Mouse (Mus musculus) liver, adult 2 months (tissue): ENCODE data around the gene Mrpl52. TPM values are rescaled to one million over a fixed set of nuclear protein-coding genes. Genes with fewer than 3 reads are reported as not detected.

ENCODE experiments used
- DNase-seq: peaks from one replicate; pipeline ENCODE4 v3.0.0-alpha.2; 2011; ENCODE audit warnings: low read depth, low spot score; ENCODE audit errors: extremely low read depth
- H3K27ac ChIP-seq: fragments of 200-500 bp; replicated peaks from 2 replicates; pipeline ENCODE4 v1.5.1; 2012; ENCODE audit warnings: low read depth, mild to moderate bottlenecking, control low read depth, inconsistent platforms, low read length; ENCODE audit not compliant: insufficient read depth
- H3K27me3 ChIP-seq: fragments of 200-500 bp; 2 replicates; pipeline ENCODE4 v1.6.1; 2012; ENCODE audit warnings: mild to moderate bottlenecking, moderate library complexity, low read length, inconsistent platforms; ENCODE audit not compliant: control insufficient read depth, insufficient read depth
- H3K36me3 ChIP-seq: fragments of 200-500 bp; 2 replicates; pipeline ENCODE4 v1.6.1; 2012; ENCODE audit warnings: low read length, inconsistent platforms; ENCODE audit not compliant: control insufficient read depth, insufficient read depth
- H3K4me1 ChIP-seq: fragments of 200-500 bp; 2 replicates; pipeline ENCODE4 v1.6.1; 2011; ENCODE audit warnings: low read length; ENCODE audit not compliant: control insufficient read depth, insufficient read depth
- H3K4me3 ChIP-seq: fragments of 200-500 bp; 2 replicates; pipeline ENCODE4 v1.5.1; 2011; ENCODE audit warnings: low read depth, mild to moderate bottlenecking, control low read depth, low read length, moderate library complexity; ENCODE audit not compliant: insufficient read depth
- H3K79me2 ChIP-seq: fragments of 200-500 bp; 2 replicates; pipeline ENCODE4 v1.6.1; 2012; ENCODE audit warnings: inconsistent platforms, mild to moderate bottlenecking, low read length, moderate library complexity; ENCODE audit not compliant: control insufficient read depth, insufficient read depth
- H3K9ac ChIP-seq: fragments of 200-500 bp; 2 replicates; pipeline ENCODE4 v1.6.1; 2012; ENCODE audit warnings: low read depth, mild to moderate bottlenecking, control low read depth, inconsistent platforms, low read length
- CTCF ChIP-seq: fragments of 200-500 bp; IDR thresholded peaks from 2 replicates; pipeline ENCODE4 v1.5.1; 2011; ENCODE audit warnings: low read depth, low read length, control low read depth
- POLR2A ChIP-seq: fragments of 200-500 bp; IDR thresholded peaks from 2 replicates; pipeline ENCODE4 v1.6.1; 2011; ENCODE audit warnings: low read length, control low read depth; ENCODE audit not compliant: insufficient read depth; ENCODE audit errors: extremely low read depth
- WGBS: fragments of 180-500 bp; shearing (Covaris S2); methylation state at CpG from one replicate; pipeline ENCODE4 v1.1.7; 2018; 5-methylcytosine and 5-hydroxymethylcytosine counted together
- polyA plus RNA-seq: library from polyadenylated mRNA; depleted of rRNA; stranded (reverse); fragments of >200 nt; gene quantifications from 2 replicates; pipeline ENCODE4 v1.2.3, GENCODE M21; 2012
- total RNA-seq: library from RNA; depleted of rRNA; stranded (reverse); fragments of >200 nt; gene quantifications from 2 replicates; pipeline ENCODE4 v1.2.3, GENCODE M21; 2014

The Mrpl52 gene
- total and polyA plus RNA-seq, 2 experiments, result 77.8 to 1,262 TPM

DNA sequence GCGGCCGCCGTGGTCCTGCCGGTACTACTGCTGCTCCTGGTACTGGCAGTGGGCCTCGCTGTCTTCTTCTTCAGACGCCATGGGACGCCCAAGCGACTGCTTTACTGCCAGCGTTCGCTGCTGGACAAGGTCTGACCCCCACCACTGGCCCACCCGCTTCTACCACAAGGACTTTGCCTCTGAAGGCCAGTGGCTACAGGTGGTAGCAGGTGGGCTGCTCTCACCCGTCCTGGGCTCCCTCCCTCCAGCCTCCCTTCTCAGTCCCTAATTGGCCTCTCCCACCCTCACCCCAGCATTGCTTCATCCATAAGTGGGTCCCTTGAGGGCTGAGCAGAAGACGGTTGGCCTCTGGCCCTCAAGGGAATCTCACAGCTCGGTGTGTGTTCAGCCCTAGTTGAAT lies 13.8 kb downstream of the Mrpl52 start:
- DNase-seq, result no peak
- no peak overlapping the region for H3K9ac ChIP-seq
- no peak overlapping the region for H3K4me3 ChIP-seq
- no peak overlapping the region for H3K27ac ChIP-seq
- H3K27me3 ChIP-seq, result no peaks in the 10 kb centered on the region
- WGBS, result 95% methylated on average over 14 of the region's 14 CpGs
- TF ChIP-seq CTCF (no peak), POLR2A (no peak)
- H3K4me1 ChIP-seq, result 0 out of 2 replicates have a peak, but pooled peaks cover 2% of the 10 kb centered on the region
- peaks cover 18% of the 10 kb centered on the region; the same call in 1 of the 2 replicates for H3K36me3 ChIP-seq
- H3K79me2 ChIP-seq, result no peaks in the 10 kb centered on the region

DNA sequence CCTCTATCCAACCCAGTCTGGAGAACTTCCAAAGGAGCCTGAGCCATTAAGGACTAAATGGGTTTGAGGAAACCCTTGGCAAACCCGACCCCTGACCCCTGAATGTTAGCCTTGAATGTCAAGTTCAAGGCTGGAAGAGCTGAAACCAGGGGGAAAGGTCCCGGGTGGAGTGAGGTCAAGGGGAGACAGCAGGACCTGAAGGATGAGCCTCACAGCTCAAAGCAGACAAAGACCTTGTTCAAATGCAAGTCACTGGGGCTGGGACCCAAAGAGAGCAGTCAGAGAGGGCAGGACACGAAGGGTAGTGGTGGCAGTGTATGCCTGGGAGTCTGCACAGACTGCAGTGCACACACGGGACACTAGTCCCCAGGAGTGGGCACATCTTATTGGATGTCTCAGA lies 14.7 kb downstream of the Mrpl52 start:
- no peak for TF ChIP-seq POLR2A
- no peak for TF ChIP-seq CTCF
- Histone ChIP-seq H3K27ac (no peak overlapping the region), H3K27me3 (no peaks in the 10 kb centered on the region), H3K36me3 (peaks cover 18% of the 10 kb centered on the region; the same call in 1 of the 2 replicates), H3K79me2 (no peaks in the 10 kb centered on the region), H3K9ac (no peak overlapping the region), H3K4me3 (no peak overlapping the region), H3K4me1 (0 out of 2 replicates have a peak, but pooled peaks cover 2% of the 10 kb centered on the region)
- no peak for DNase-seq
- WGBS, result 75% methylated on average over 4 of the region's 4 CpGs

DNA sequence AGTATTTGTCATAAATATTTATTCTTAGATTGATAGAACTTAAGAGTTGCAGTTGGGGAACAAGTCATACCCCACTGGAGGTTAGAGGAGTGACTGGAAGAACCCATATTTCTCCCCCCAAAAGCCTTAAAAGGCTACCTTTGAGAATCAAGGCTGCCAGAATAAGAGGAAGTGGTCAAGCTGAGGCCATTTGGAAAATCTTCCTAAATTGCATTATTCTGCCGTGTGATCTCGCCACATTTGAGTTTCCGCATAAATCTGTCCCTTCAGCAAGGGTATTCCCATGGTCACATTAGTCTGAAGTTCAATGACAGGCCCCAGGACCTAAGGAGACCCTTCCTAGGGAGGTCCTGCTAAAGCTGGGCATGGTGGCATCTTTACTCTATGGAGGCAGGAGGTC lies 15.8 kb downstream of the Mrpl52 start:
- H3K27me3 ChIP-seq, result no peaks in the 10 kb centered on the region
- H3K27ac ChIP-seq, result no peak overlapping the region; the same call in 1 of the 2 replicates
- H3K9ac ChIP-seq, result no peak overlapping the region
- WGBS, result 69% methylated on average over 3 of the region's 3 CpGs
- peaks cover 18% of the 10 kb centered on the region; the same call in 1 of the 2 replicates for H3K36me3 ChIP-seq
- H3K79me2 ChIP-seq, result no peaks in the 10 kb centered on the region
- 0 out of 2 replicates have a peak, but pooled peaks cover 2% of the 10 kb centered on the region for H3K4me1 ChIP-seq
- no peak overlapping the region for H3K4me3 ChIP-seq
- DNase-seq, result no peak
- TF ChIP-seq POLR2A (no peak), CTCF (no peak)

DNA sequence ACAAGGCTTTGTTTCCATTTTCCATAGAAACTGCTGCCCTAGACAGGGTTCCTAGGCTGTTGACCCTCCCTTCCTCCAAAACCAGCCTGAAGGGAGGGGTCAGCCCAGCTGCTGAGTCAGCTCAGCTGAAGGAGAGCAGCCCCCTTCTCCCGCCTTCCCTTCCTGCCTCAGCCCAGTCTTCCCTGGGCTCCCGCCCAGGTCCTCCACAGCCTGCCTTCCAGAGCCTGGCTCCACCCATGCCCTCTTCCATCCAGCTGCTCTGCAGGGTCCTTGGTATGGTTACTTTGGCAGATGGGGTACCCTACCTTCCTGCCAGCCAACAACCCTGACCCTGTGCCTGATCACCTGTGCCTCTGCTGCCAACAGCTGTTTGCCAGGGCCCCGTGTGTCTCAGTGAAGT lies 16.5 kb downstream of the Mrpl52 start:
- no peak overlapping the region; the same call in 1 of the 2 replicates for H3K27ac ChIP-seq
- DNase-seq, result no peak
- WGBS, result 47% methylated on average over 3 of the region's 3 CpGs

DNA sequence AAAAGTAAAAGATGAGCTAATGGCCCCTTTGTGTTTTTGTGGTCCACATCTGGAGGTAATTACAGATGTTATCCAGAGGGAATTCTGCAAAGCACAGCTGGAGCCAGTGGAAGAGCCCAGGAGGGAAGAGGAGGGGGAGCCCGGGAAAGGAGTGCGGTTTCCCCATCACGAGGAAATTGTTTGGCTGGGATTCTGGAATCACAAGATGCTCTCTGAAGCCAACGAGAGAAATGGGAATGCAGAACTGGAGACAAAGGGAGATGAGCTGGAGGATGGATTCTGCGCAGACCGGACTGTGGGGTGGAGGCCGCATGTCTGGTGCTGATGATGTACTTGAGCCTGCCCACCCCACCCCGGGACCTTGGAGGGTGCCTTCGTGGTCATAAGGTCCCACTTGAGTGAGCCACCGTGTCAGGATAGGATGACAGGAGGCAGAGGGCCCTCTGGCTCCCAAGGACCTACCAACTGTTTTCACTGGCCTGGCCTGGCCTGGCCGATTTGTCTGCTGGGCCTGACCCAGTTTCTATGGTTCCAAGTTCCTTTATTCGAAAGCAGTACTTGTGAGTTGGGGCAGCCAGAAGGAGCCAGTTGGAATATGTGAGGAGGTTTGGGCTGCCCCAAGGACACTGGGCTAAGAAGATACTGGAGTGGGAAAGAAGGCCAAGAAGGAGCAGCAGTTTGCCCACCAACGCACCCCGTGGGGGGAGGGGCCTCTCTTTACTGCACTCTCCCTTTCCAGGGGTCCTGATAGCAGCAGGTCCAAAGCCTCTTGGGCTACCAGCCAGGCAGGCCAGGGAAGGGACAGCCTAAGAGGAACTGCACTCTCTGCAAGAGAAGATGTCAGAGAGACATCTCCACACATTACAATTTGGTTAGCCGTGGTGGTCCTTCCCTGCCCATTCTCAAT lies 17.3 kb downstream of the Mrpl52 start:
- H3K4me3 ChIP-seq, result no peak overlapping the region
- no peaks in the 10 kb centered on the region for H3K79me2 ChIP-seq
- TF ChIP-seq CTCF, result no peak
- no peak for TF ChIP-seq POLR2A
- DNase-seq, result no peak
- H3K9ac ChIP-seq, result no peak overlapping the region
- H3K4me1 ChIP-seq, result 0 out of 2 replicates have a peak, but pooled peaks cover 2% of the 10 kb centered on the region
- peak overlapping the region; percentile 4; the same call in 1 of the 2 replicates for H3K27ac ChIP-seq
- H3K36me3 ChIP-seq, result peaks cover 12% of the 10 kb centered on the region; the same call in 1 of the 2 replicates
- H3K27me3 ChIP-seq, result no peaks in the 10 kb centered on the region
- 66% methylated on average over 15 of the region's 15 CpGs for WGBS

More for the DNA sequence above, 16.5 kb downstream of the Mrpl52 start:
- peaks cover 15% of the 10 kb centered on the region; the same call in 1 of the 2 replicates for H3K36me3 ChIP-seq
- no peak overlapping the region for H3K9ac ChIP-seq
- H3K79me2 ChIP-seq, result no peaks in the 10 kb centered on the region
- TF ChIP-seq CTCF (no peak), POLR2A (no peak)
- H3K4me1 ChIP-seq, result 0 out of 2 replicates have a peak, but pooled peaks cover 2% of the 10 kb centered on the region
- H3K27me3 ChIP-seq, result no peaks in the 10 kb centered on the region
- no peak overlapping the region for H3K4me3 ChIP-seq

DNA sequence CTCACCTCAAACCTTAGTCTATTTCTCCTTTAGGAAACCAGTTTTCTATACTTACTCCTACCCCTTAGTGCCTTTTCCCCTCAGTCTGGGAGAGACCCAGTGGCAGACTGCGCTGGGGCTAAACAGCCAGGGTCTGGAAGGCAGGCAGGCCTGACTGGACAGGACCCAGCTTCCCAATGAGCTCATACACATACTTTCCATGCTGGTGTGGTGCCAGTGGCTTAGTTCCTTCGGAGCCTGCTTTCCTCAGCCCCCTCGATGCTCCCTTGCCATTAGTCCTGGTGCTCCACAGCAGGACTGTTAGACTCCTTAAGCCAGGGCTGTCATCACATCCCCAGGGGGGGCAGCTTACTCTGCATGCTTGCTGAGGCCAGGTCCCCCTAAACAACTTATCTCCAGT lies 18.8 kb downstream of the Mrpl52 start:
- DNase-seq, result no peak
- WGBS, result 74% methylated on average over 3 of the region's 3 CpGs
- Histone ChIP-seq H3K9ac (no peak overlapping the region), H3K4me1 (0 out of 2 replicates have a peak, but pooled peaks cover 2% of the 10 kb centered on the region), H3K4me3 (no peak overlapping the region), H3K79me2 (no peaks in the 10 kb centered on the region), H3K27me3 (no peaks in the 10 kb centered on the region), H3K36me3 (peaks cover 3% of the 10 kb centered on the region; the same call in 1 of the 2 replicates), H3K27ac (no peak overlapping the region)
- TF ChIP-seq CTCF (no peak), POLR2A (no peak)
